Mouse (Mus musculus) lung, postnatal 0 days (tissue): Measurements from ENCODE around the gene Aff4.

ENCODE experiments used
- CTCF ChIP-seq: IDR thresholded peaks from 2 replicates; pipeline ENCODE4 v1.5.1; 2016; ENCODE audit warnings: antibody characterized with exemption, mild to moderate bottlenecking
- EP300 ChIP-seq: IDR thresholded peaks from 2 replicates; pipeline ENCODE4 v1.6.1; 2016; ENCODE audit warnings: antibody characterized with exemption, mild to moderate bottlenecking, control low read depth

GRCm38 (mm10) chr11:53331121-53331520 lies 19.5 kb upstream of the Aff4 start:
- TF ChIP-seq CTCF (no peak), EP300 (no peak)
